Mouse (Mus musculus): ENCODE measurements around the gene Colca2.

DNA sequence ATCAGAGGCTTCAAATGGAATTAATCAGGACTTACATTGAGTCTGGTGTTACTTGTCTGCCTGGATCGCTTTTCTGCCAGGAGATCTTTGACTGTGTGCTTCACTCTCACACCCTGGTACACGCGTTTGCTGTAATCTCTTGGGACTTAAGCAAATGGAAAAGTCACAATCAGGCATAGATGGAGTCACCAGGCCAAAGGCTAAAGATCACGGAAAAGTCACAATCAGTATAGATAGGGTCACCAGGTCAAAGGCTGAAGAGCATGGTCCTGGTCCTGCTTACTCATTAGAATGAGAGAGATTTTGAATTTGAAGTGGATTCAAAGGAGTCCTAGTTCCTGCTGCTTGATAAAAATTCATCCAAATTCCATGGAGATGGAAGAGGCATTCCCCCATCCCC is 39.9 kb upstream of the Colca2 start:
- TF ChIP-seq CTCF (conservative IDR thresholded peaks at IDR 0.05; ENCODE audit: low read length) (no peak), POU5F1 (IDR thresholded peaks at IDR 0.05; ENCODE audit: borderline replicate concordance, low read length) (no peak)
